18 mouse cellular contexts compared by ENCODE assay signal in genomic region chr17:50143354-50143753, GRCm38 (mm10). TPM values are rescaled to one million over a fixed set of nuclear protein-coding genes. Genes with fewer than 3 reads are reported as not detected.
DNase-seq lines count a peak whose midpoint lies in the region; ATAC-seq and TF ChIP-seq lines count a peak whose summit lies in the region.
"Had no signal": no experiment of that assay in that cellular context is flagged by ENCODE, and none has a peak within 500 bp of the region (broad histone marks: within the 10 kb centered on the region; RNA-seq: fewer than 3 reads in every experiment).

No protein-coding gene starts in this region.

- H3K9me3 ChIP-seq in heart, postnatal 0 days (replicated peaks; ENCODE audit: control insufficient read depth, low read length), result no peaks in the 10 kb centered on the region
- no peaks in the 10 kb centered on the region for H3K9me3 ChIP-seq in forebrain, embryonic 11.5 days (ENCODE audit: control insufficient read depth, low read length)
- H3K9me3 ChIP-seq: forebrain, embryonic 13.5 days had no signal

- peak overlapping the region; percentile 81 for H3K27ac ChIP-seq in heart, postnatal 0 days (ENCODE audit: low read depth)
- no peak overlapping the region for H3K27ac ChIP-seq in forebrain, embryonic 11.5 days (ENCODE audit: low read depth, low read length)
- H3K27ac ChIP-seq: forebrain, embryonic 13.5 days; hindbrain, embryonic 14.5 days; macrophage had no signal

- no peak overlapping the region for H3K4me3 ChIP-seq in heart, postnatal 0 days (ENCODE audit: low read depth, low read length)
- no peak overlapping the region for H3K4me3 ChIP-seq in forebrain, embryonic 11.5 days (ENCODE audit: low read depth, low read length)
- H3K4me3 ChIP-seq: forebrain, embryonic 13.5 days had no signal

- H3K4me2 ChIP-seq in heart, postnatal 0 days (ENCODE audit: low read depth, low read length), result no peak overlapping the region
- H3K4me2 ChIP-seq in forebrain, embryonic 11.5 days (ENCODE audit: low read depth, low read length, severe bottlenecking), result no peak overlapping the region
- H3K4me2 ChIP-seq: forebrain, embryonic 13.5 days; hindbrain, embryonic 14.5 days had no signal

- H3K27me3 ChIP-seq in heart, postnatal 0 days (ENCODE audit: control insufficient read depth, insufficient read depth, low read length), result no peaks in the 10 kb centered on the region
- no peaks in the 10 kb centered on the region for H3K27me3 ChIP-seq in forebrain, embryonic 11.5 days (ENCODE audit: control insufficient read depth, insufficient read depth, low read length)
- H3K27me3 ChIP-seq: forebrain, embryonic 13.5 days had no signal

- DNase-seq in kidney, adult 11 months, result peak; percentile 25
- DNase-seq in kidney, postnatal 10 days, result no peak
- DNase-seq in heart, adult 8-10 months (ENCODE audit: low spot score), result peak; percentile 83
- peak; percentile 50 for DNase-seq in heart, postnatal 0 days (ENCODE audit: low spot score)
- DNase-seq in lung, postnatal 14 days, result peak; percentile 28
- DNase-seq in forebrain, embryonic 11.5 days (ENCODE audit: low spot score), result no peak
- no peak for DNase-seq in layer of hippocampus, adult 11-12 months (ENCODE audit: low spot score)
- no peak for DNase-seq in retina, postnatal 1 day
- DNase-seq: adrenal gland, adult 2 months; cerebellum, adult 9-11 months; embryo, embryonic 11 days; layer of hippocampus, adult 9-11 months; midbrain, embryonic 14.5 days; thymus, postnatal 36 days had no signal

- H3K9ac ChIP-seq in heart, postnatal 0 days (replicated peaks; ENCODE audit: low read depth, low read length), result no peak overlapping the region
- H3K9ac ChIP-seq in forebrain, embryonic 11.5 days (ENCODE audit: low read length), result no peak overlapping the region
- H3K9ac ChIP-seq: forebrain, embryonic 13.5 days; hindbrain, embryonic 14.5 days had no signal

- TF ChIP-seq CTCF in heart, postnatal 0 days (IDR thresholded peaks at IDR 0.05; ENCODE audit: low read depth), result no peak

- ATAC-seq in heart, postnatal 0 days (ENCODE audit: insufficient read depth, low read depth), result peak; percentile 72
- ATAC-seq in forebrain, embryonic 11.5 days (replicated peaks; ENCODE audit: low FRiP score), result no peak
- ATAC-seq: forebrain, embryonic 13.5 days; intestine, embryonic 16.5 days had no signal

- WGBS in heart, postnatal 0 days, result 69% methylated on average over 10 of the region's 10 CpGs
- 88% methylated on average over 10 of the region's 10 CpGs for WGBS in forebrain, embryonic 11.5 days

- no peaks in the 10 kb centered on the region for H3K4me1 ChIP-seq in heart, postnatal 0 days (ENCODE audit: control insufficient read depth, insufficient read depth)
- no peaks in the 10 kb centered on the region for H3K4me1 ChIP-seq in forebrain, embryonic 11.5 days (replicated peaks; ENCODE audit: control insufficient read depth, insufficient read depth, low read length)
- H3K4me1 ChIP-seq: forebrain, embryonic 13.5 days had no signal

- H3K36me3 ChIP-seq in heart, postnatal 0 days (replicated peaks; ENCODE audit: control insufficient read depth, insufficient read depth, low read length), result peaks cover 32% of the 10 kb centered on the region
- no peaks in the 10 kb centered on the region for H3K36me3 ChIP-seq in forebrain, embryonic 11.5 days (ENCODE audit: control insufficient read depth, insufficient read depth, low read length)

- no peak for TF ChIP-seq EP300 in heart, postnatal 0 days (IDR thresholded peaks at IDR 0.05; ENCODE audit: low read depth)

RNA-seq across cellular contexts. Expression of gene Rftn1, which starts 47.1 kb away (rescaled TPM):
- 10 to 100 TPM; 45.4 to 54.7 (median 50.4) TPM for total RNA-seq in heart, adult 8-10 months (2022)
- 54.8 and 59.5 TPM in 2 replicates for total RNA-seq in heart, postnatal 0 days (2014; rRNA removed; ENCODE audit: low replicate concordance)
- polyA plus RNA-seq in heart, postnatal 0 days (2015; fragmentation: Nextera tagmentation; extraction: Ambion mirVana), result 32.9 and 36.5 TPM in 2 replicates
- 11.6 and 12.9 TPM in 2 replicates for polyA plus RNA-seq in forebrain, embryonic 11.5 days (2014; fragmentation: Nextera tagmentation; extraction: Ambion mirVana)

Comparison
In these comparisons a context has a peak if more than half of its experiments do, and no peak if none do; other contexts are left out.
1. DNase-seq: peak in kidney, adult 11 months (single experiment), heart, adult 8-10 months (single experiment), heart, postnatal 0 days (single experiment) and lung, postnatal 14 days (single experiment); none in kidney, postnatal 10 days (single experiment), forebrain, embryonic 11.5 days (single experiment), layer of hippocampus, adult 11-12 months (single experiment) and retina, postnatal 1 day (single experiment).